Mouse (Mus musculus): ENCODE measurements around the gene Selenom. TPM values are rescaled to one million over a fixed set of nuclear protein-coding genes. Genes with fewer than 3 reads are reported as not detected.

The Selenom gene
- polyA plus RNA-seq, 1 experiment = 24.5 TPM

- TF ChIP-seq POLR2A (IDR thresholded peaks at IDR 0.05; ENCODE audit: borderline replicate concordance, low read depth, low read length) = no peak
- TF ChIP-seq CTCF (IDR thresholded peaks at IDR 0.05; ENCODE audit: low read depth, low read length) = no peak
- H3K4me3 ChIP-seq (ENCODE audit: insufficient read depth, low read length) = no peak overlapping the region
- peak overlapping the region; percentile 29; the same call in 1 of the 2 replicates for H3K27ac ChIP-seq (ENCODE audit: insufficient read depth, low read depth, low read length)
- H3K4me1 ChIP-seq (ENCODE audit: control insufficient read depth, insufficient read depth, low read length) = peaks cover 16% of the 10 kb centered on the region
These were observed 45.7 kb downstream of the Selenom start for GRCm38 (mm10) chr11:3560202-3560601.

- peaks cover 33% of the 10 kb centered on the region for H3K4me1 ChIP-seq (ENCODE audit: control insufficient read depth, insufficient read depth, low read length)
- no peak overlapping the region for H3K27ac ChIP-seq (ENCODE audit: insufficient read depth, low read depth, low read length)
- no peak overlapping the region for H3K4me3 ChIP-seq (ENCODE audit: insufficient read depth, low read length)
- TF ChIP-seq CTCF (IDR thresholded peaks at IDR 0.05; ENCODE audit: low read depth, low read length) = no peak
- no peak for TF ChIP-seq POLR2A (IDR thresholded peaks at IDR 0.05; ENCODE audit: borderline replicate concordance, low read depth, low read length)
These were observed 49.4 kb downstream of the Selenom start for GRCm38 (mm10) chr11:3563853-3564252.

- Histone ChIP-seq H3K27ac (ENCODE audit: insufficient read depth, low read depth, low read length) (no peak overlapping the region), H3K4me1 (ENCODE audit: control insufficient read depth, insufficient read depth, low read length) (peaks cover 33% of the 10 kb centered on the region), H3K4me3 (ENCODE audit: insufficient read depth, low read length) (no peak overlapping the region)
- TF ChIP-seq CTCF (IDR thresholded peaks at IDR 0.05; ENCODE audit: low read depth, low read length) = no peak
- TF ChIP-seq POLR2A (IDR thresholded peaks at IDR 0.05; ENCODE audit: borderline replicate concordance, low read depth, low read length) = no peak
These were observed 50.0 kb downstream of the Selenom start for GRCm38 (mm10) chr11:3564451-3564850.

- no peak overlapping the region for H3K4me3 ChIP-seq (ENCODE audit: insufficient read depth, low read length)
- no peak overlapping the region for H3K27ac ChIP-seq (ENCODE audit: insufficient read depth, low read depth, low read length)
- no peak for TF ChIP-seq CTCF (IDR thresholded peaks at IDR 0.05; ENCODE audit: low read depth, low read length)
- TF ChIP-seq POLR2A (IDR thresholded peaks at IDR 0.05; ENCODE audit: borderline replicate concordance, low read depth, low read length) = no peak
- H3K4me1 ChIP-seq (ENCODE audit: control insufficient read depth, insufficient read depth, low read length) = peaks cover 29% of the 10 kb centered on the region
These were observed 51.5 kb downstream of the Selenom start for GRCm38 (mm10) chr11:3566018-3566417.

Other genes with a start within 250 kb of the Selenom start
- 74.1 and 75.0 TPM in 2 replicates for gene Drg1, start 248.3 kb upstream of the Selenom start, polyA plus RNA-seq (2012; ENCODE audit: insufficient read depth, insufficient read length, missing spikeins)
- 29.9 and 32.2 TPM in 2 replicates for gene Patz1, start 225.8 kb upstream of the Selenom start, polyA plus RNA-seq (2012; ENCODE audit: insufficient read depth, insufficient read length, missing spikeins)
- 1.6 and 1.7 TPM in 2 replicates for gene Pik3ip1, start 184.3 kb upstream of the Selenom start, polyA plus RNA-seq (2012; ENCODE audit: insufficient read depth, insufficient read length, missing spikeins)
- 20.8 and 20.9 TPM in 2 replicates for gene Limk2, start 105.5 kb upstream of the Selenom start, polyA plus RNA-seq (2012; ENCODE audit: insufficient read depth, insufficient read length, missing spikeins)
- gene Rnf185, start 62.3 kb upstream of the Selenom start, polyA plus RNA-seq (2012; ENCODE audit: insufficient read depth, insufficient read length, missing spikeins) = 22.3 and 24.3 TPM in 2 replicates
- gene Pla2g3, start 26.4 kb upstream of the Selenom start, polyA plus RNA-seq (2012; ENCODE audit: insufficient read depth, insufficient read length, missing spikeins) = not detected in 2 replicates
- 1.1 and 1.2 TPM in 2 replicates for gene Inpp5j, start 9.9 kb upstream of the Selenom start, polyA plus RNA-seq (2012; ENCODE audit: insufficient read depth, insufficient read length, missing spikeins)
- 5.8 and 7.5 TPM in 2 replicates for gene Smtn, start 25.9 kb downstream of the Selenom start, polyA plus RNA-seq (2012; ENCODE audit: insufficient read depth, insufficient read length, missing spikeins)
- gene Morc2a, start 134.5 kb downstream of the Selenom start, polyA plus RNA-seq (2012; ENCODE audit: insufficient read depth, insufficient read length, missing spikeins) = 17.5 and 18.1 TPM in 2 replicates